In genomic region chr8:122283356-122284202, GRCm38 (mm10) we compare ENCODE assay signal across 8 mouse cellular contexts. TPM values are rescaled to one million over a fixed set of nuclear protein-coding genes. Genes with fewer than 3 reads are reported as not detected.
DNase-seq lines count a peak whose midpoint lies in the region; ATAC-seq and TF ChIP-seq lines count a peak whose summit lies in the region.

No protein-coding gene starts in this region.

- H3K79me2 ChIP-seq in macrophage (ENCODE audit: inconsistent target), result no peaks in the 10 kb centered on the region

- peak overlapping the region; percentile 73 for H3K27ac ChIP-seq in hindbrain, embryonic 13.5 days
- H3K27ac ChIP-seq in macrophage, result no peak overlapping the region
- peak overlapping the region; percentile 82 for H3K27ac ChIP-seq in spleen, adult 2 months (ENCODE audit: insufficient read depth, low read length)

- 0% methylated on average over 33 of the region's 37 CpGs for WGBS in hindbrain, embryonic 13.5 days
- 4% methylated on average over 32 of the region's 37 CpGs for WGBS in macrophage (ENCODE audit: missing documents)
- under 1% methylated on average over 37 of the region's 37 CpGs for WGBS in spleen, adult 2 months

- H3K4me2 ChIP-seq in hindbrain, embryonic 13.5 days, result peak overlapping the region; percentile 90

- H3K4me3 ChIP-seq in hindbrain, embryonic 13.5 days, result peak overlapping the region; percentile 68
- peak overlapping the region; percentile 29 for H3K4me3 ChIP-seq in macrophage (ENCODE audit: inconsistent target)
- H3K4me3 ChIP-seq in spleen, adult 2 months (ENCODE audit: extremely low read depth, insufficient read depth, insufficient read length), result peak overlapping the region; percentile 64

- TF ChIP-seq POLR2A in spleen, adult 2 months (IDR thresholded peaks at IDR 0.05; ENCODE audit: low read depth, low read length), result no peak

- no peaks in the 10 kb centered on the region for H3K9me3 ChIP-seq in hindbrain, embryonic 13.5 days

- TF ChIP-seq CTCF in spleen, adult 2 months (IDR thresholded peaks at IDR 0.05; ENCODE audit: extremely low read depth, insufficient read depth, insufficient read length, insufficient replicate concordance), result no peak

- intact Hi-C loops in left cerebral cortex, postnatal 14 days (cut with DNase I), result no loop called here

- peak; percentile 28 to 37 for DNase-seq in CD8-positive naive resting alpha-beta T cell, adult 2 months (ENCODE audit: low read depth in 2 of 2, low spot score in 2 of 2)
- peak; percentile 83 for DNase-seq in adrenal gland, adult 2 months
- DNase-seq in forelimb bud, embryonic 11.5 days (ENCODE audit: low read depth, low spot score), result peak; percentile 44
- peak; percentile 62 to 87 for DNase-seq in left cerebral cortex, postnatal 14 days (ENCODE audit: low spot score in 2 of 2)
- peak in 1 of 2 experiments; percentile 31 for DNase-seq in spleen, adult 2 months (ENCODE audit: low read depth in 1 of 2, low spot score in 2 of 2)

- ATAC-seq in hindbrain, embryonic 13.5 days (ENCODE audit: low FRiP score), result no peak
- ATAC-seq in activated CD4-positive, CD25-positive, alpha-beta regulatory T cell, adult 4 months, result no peak

- H3K4me1 ChIP-seq in hindbrain, embryonic 13.5 days (replicated peaks), result peaks cover 64% of the 10 kb centered on the region
- peaks cover 24% of the 10 kb centered on the region; the same call in 1 of the 2 replicates for H3K4me1 ChIP-seq in spleen, adult 2 months (ENCODE audit: control insufficient read depth, insufficient read depth, insufficient read length)

- no peaks in the 10 kb centered on the region for H3K36me3 ChIP-seq in hindbrain, embryonic 13.5 days
- H3K36me3 ChIP-seq in macrophage (ENCODE audit: inconsistent target), result no peaks in the 10 kb centered on the region
- no peaks in the 10 kb centered on the region for H3K36me3 ChIP-seq in spleen, adult 2 months (ENCODE audit: control insufficient read depth, insufficient read depth, low read length)

- H3K27me3 ChIP-seq in hindbrain, embryonic 13.5 days, result peaks cover 50% of the 10 kb centered on the region
- no peaks in the 10 kb centered on the region for H3K27me3 ChIP-seq in spleen, adult 2 months (ENCODE audit: control insufficient read depth, insufficient read depth, low read length)

- peak overlapping the region; percentile 86 for H3K9ac ChIP-seq in hindbrain, embryonic 13.5 days

RNA-seq across cellular contexts. Expression of gene Zfpm1, which starts 1.6 kb away (rescaled TPM):
- total RNA-seq in adrenal gland, adult 2 months (2021), result 10 to 100 TPM; 16.0 to 24.2 TPM
- 37.4 and 60.4 TPM in 2 replicates for polyA plus RNA-seq in adrenal gland, adult 2 months (2012; rRNA removed)
- polyA plus RNA-seq in hindbrain, embryonic 13.5 days (2015; fragmentation: Nextera tagmentation; extraction: Ambion mirVana), result 1.4 and 1.5 TPM in 2 replicates
- 10 to 100 TPM; 20.4 to 25.2 TPM for total RNA-seq in left cerebral cortex, postnatal 14 days (2021)
- total RNA-seq in macrophage (2018; cell fraction: chromatin; rRNA removed), result 1 to 10 TPM in 24 of 26 experiments, under 1 TPM in 1, not detected in 1; 0.81 to 6.1 (median 2.1) TPM
- total RNA-seq in macrophage (2018; cell fraction: cytosol; rRNA removed), result 1 to 10 TPM; 1.3 to 3.4 (median 2.5) TPM
- total RNA-seq in macrophage (2018; cell fraction: nucleus; rRNA removed), result 1 to 10 TPM in 25 of 26 experiments, under 1 TPM in 1; 0.32 to 10.0 (median 2.8) TPM
- polyA plus RNA-seq in macrophage (2018), result 2.0 to 3.6 TPM (median 2.3 TPM) in 3 replicates
- polyA plus RNA-seq in spleen, adult 2 months (2012; rRNA removed), result 73.3 and 113 TPM in 2 replicates
- 1 to 10 TPM; 1.7 to 2.2 TPM for polyA plus RNA-seq in activated CD4-positive, CD25-positive, alpha-beta regulatory T cell, adult 4 months (2017; shearing (Covaris generic))
